Mouse (Mus musculus): ENCODE data around the gene Inka1. TPM values are rescaled to one million over a fixed set of nuclear protein-coding genes. Genes with fewer than 3 reads are reported as not detected.
A peak's percentile ranks its signal among the peaks of the same experiment; 100 is the strongest.
"Not testable (repeated sequence)": the region's sequence is repeated elsewhere in the genome, so short reads cannot be mapped to it uniquely, and the experiment has no call there.

The Inka1 gene
- 1 to 10 TPM; 1.3 to 2.5 (median 2.0) TPM for total RNA-seq (2022)

DNA sequence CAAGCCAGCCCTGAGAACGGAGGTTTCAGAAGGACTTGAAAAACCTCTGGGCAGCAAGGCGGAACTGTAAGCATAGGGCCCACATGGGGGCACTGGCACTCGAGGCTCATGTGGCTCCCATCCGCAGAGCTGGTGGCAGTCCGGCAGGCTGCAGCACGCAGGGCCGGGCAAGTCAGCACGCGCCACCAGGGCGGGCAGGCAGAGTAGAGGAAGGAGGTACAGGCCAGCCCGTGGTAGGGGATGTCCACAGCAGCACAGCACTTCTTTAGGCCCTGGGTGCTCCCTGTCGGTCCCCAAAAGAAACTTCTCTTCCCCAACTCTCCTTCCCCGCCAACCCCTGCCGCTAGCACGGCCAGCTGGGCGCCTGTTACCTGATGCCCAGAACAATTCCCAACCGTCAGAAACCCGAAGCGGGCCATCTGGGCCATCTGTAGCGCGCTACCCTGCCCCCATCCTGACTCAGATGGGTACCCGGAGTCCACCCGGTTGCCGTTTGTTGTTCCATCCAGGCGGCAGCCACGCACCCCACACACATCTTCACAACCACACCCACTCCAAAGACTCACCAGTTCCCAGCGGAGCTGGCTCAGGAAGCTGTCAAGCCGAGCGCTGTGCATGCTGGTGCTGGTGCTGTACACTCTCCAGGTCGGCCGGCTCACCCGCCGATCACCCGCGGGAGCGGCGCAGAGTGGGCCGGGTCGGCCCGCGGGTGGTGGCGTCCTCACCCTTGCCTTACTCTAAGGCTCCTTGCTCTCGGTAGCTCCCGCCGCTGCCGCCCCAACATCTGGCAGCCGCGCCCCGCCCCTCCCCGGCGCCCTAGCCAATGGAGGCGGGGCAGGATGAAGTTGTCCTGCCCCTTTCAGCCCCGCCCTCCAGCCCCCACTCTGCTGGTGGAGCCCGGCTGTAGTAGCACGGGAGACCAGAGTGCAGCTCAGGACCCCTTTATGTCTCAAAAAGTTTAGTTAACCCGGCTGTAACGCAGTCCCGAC, at the start of gene Inka1:
Inka1 (minus strand) TSS at position 749 of the 989 bp plus-strand sequence.
- peak; percentile 79 to 84 for DNase-seq (ENCODE audit: low spot score in 2 of 2)

DNA sequence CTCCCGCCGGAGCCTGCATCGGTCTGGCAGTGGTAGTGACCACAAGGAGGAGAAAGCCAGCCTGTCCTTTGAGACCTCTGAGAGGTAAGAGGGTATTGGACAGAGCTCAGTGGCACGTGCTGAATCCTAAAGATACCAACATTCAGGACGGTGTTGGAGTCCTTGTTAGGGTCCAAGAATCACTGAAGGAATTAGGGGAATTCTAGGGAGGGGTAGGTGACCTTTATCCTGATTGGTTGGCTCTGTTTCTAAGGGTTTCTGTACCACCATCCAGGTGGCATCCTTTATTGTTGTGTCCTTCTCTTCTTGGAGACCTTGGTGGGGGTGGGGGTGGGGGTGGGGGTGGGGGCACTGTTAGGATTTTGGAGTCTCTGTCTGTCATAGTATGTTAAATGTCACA, 46.4 kb upstream of the Inka1 start:
- DNase-seq (ENCODE audit: low spot score in 2 of 2), result no peak

DNA sequence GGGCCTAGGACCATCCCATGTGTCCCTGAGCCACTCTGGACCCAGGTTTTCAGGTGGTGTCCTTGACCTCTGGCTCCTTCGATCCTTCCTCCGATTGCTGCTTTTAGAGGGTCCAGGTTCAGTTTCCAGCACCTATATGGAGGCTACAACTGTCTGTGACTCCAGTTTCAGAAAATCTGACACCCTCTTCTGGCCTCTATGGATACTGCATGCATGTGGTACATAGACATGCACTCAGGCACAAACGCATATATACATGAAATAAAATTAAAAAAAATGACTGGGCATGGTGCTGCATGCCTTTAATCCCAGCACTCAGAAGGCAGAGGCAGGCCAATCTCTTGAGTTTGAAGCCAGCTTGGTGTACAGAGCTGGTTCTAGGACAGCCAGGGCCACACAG, 42.2 kb upstream of the Inka1 start:
- no peak for DNase-seq (ENCODE audit: low spot score in 2 of 2)

DNA sequence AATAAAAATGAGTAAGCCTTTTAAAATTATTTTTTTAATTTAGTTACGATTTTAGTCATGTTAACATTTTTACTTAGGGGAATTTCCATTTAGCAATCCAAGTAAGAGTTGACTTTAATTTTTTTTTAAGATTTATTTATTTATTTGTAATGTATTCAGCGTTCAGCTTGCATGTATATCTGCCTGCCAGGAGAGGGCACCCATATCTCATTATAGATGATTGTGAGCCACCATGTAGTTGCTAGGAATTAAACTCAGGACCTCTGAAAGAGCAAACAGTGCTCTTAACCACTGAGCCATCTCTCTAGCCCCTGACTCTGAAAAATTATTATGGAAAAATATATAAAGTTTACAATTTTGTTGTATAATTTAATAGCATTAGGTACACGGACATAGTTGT, 40.9 kb upstream of the Inka1 start:
- no peak for DNase-seq (ENCODE audit: low spot score in 2 of 2)

DNA sequence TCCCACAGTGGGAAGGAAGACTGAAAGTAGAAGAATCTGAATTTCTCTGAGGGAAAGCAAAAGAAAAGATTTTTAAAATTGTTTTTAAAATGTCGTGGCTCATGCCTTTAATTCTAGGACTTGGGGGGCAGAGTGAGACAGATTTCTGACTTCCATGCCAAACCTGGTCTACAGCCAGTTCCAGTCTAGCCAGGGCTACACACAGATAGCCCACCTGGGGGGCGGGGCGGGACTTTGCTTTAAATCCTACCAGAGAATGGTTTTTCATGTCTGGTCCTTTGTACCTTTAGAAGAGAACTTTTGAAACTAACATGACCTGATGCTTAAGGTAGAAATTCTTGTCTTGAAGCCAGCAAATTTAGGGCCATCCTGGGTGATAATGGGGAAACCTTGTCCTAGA, 37.5 kb upstream of the Inka1 start:
- DNase-seq (ENCODE audit: low spot score in 2 of 2), result no peak

DNA sequence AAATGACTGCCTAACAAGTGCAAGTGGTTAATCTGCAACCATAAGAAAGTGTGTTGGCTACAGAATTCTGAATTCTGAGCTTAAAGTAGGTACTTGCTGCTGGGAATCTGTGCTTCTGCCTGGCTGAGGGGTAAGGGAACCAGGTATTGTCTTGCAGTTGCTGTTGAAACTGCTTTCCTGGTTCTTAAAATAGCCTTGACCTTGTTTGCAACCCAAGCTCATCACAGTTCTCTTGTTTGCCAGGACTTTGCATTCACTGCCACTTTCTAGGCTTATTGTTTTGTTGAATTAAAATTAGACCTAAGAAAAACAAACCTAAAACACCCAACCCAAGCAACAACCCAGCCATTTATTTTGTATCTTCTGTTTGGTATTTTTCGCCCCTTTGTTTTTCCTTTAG, 35.1 kb upstream of the Inka1 start:
- DNase-seq (ENCODE audit: low spot score in 2 of 2), result no peak

DNA sequence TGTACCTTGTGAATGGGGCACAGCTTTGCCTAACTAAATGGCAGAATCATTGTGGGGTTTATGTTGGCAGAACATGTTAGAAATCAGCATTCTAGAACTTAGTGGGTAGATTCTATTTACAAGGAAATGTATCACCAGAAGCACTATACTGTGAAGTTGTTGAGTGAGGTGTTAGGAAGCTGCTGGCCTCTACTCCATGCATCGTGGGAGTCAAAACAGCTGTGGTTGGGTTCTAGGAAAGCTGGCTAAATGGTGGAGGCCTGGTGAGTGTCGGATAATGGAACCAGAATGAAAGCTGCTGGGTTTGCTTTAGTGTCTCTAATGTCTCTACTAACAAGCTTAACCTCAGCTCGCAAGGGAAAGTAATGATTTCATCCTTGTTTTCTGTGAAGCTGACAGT, 31.4 kb upstream of the Inka1 start:
- DNase-seq (ENCODE audit: low spot score in 2 of 2), result no peak

DNA sequence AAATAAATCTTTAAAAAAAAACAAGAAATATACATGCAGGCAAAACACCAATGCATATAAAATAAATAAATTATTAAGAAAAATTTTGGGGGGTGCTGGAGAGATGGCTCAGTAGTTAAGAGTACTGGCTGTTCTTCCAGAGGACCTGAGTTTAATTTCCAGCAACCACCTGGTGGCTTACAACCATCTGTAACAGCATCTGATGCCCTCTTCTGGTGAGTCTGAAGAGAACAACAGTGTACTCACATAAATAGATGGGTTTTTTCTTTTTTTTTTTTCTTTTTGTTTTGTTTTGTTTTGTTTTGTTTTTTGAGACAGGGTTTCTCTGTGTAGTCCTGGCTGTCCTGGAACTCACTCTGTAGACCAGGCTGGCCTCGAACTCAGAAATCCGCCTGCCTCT, 27.9 kb upstream of the Inka1 start:
- DNase-seq (ENCODE audit: low spot score in 2 of 2), result not testable (repeated sequence)

DNA sequence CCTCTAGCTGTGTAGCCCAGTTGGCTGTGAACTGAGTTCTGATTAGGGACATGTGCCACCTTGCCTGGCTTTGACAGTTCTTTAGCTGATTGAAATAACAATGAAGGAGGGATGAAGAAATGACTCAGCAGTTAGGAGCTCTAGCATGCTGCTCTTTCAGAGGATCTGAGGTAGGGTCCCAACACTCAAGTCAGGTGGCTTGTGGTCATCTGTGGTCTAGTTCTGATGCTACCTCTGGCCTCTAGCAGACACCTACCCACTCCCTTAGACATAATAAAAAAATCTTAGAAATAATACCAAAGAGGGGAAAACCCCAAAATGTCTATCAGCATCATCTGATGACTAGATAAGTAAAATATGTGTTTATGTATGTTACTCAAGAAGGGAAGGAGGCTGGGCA, 24.7 kb upstream of the Inka1 start:
- DNase-seq (ENCODE audit: low spot score in 2 of 2), result no peak

DNA sequence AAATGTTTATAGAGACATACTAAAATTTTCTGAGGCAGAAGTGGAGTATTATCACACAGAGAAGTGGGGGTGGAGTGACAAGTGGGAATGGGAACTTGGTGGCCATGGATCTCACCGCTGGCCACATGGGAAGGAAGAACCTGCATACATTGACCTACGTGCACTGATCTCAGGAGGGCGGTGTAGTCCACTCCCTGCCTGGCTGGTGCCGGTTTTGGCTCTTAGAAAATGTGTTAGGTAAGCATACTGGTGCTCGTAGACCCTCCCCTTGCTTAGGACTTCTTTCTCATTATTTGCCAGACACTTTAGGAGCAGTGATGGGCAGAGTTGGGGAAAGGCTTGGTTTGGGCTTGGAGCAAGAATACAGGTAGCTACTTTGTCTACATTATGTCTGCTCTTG, 22.4 kb upstream of the Inka1 start:
- DNase-seq (ENCODE audit: low spot score in 2 of 2), result no peak

DNA sequence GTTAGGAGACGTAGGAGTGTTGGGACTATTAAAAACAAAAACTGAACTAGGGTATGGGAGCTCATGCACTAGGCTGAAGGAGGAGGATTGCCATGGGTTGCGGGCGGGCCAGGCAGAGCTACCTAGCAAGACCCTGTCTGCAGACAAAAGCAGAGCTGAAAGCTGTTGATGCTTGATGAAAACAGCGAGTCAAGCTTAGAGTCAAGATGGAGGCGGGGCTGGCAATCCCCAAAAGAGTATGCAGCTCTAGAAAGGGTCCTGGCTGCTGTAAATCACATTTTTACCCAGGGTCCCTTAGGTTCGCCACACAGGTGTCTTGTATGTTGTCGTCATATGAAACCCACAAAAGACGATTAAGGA, 17.8 kb upstream of the Inka1 start:
- no peak for DNase-seq (ENCODE audit: low spot score in 2 of 2)

DNA sequence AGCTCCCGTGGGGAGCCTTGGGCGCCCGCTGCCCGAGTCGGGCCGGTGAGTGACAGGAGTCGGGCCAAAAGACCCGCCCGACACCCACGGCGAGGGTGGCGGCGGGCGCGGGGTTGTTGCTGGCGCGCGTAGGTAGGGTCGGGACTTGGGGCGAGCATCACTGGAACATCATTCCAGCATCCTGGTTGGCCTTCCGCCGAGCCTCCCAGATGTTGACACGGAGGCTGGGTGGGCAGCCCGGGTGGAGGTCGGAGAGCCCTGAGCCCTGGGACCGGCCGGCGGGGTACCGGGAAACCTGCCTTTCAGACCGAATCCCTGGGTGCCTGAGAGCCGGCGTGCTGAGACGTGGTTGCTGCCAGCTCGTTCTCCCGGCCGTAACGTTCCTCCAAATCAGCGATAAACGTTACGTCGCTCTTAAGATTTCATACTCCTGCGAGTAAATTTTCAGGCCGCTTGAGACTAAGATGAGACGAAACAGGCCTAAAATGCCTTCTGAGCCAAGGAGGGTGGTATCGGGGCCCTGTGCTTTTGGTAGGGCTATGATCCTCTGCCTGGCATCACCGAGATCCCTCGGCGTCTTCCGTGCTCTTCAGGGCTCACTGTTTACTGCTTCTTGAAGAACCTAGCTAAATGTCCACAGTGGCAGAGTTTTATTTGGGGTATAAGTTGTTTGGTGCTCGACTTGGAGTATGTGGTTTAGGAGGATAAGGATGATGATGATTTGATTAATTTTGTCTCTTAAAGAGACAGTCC, 17.3 kb upstream of the Inka1 start:
- DNase-seq (ENCODE audit: low spot score in 2 of 2), result no peak

DNA sequence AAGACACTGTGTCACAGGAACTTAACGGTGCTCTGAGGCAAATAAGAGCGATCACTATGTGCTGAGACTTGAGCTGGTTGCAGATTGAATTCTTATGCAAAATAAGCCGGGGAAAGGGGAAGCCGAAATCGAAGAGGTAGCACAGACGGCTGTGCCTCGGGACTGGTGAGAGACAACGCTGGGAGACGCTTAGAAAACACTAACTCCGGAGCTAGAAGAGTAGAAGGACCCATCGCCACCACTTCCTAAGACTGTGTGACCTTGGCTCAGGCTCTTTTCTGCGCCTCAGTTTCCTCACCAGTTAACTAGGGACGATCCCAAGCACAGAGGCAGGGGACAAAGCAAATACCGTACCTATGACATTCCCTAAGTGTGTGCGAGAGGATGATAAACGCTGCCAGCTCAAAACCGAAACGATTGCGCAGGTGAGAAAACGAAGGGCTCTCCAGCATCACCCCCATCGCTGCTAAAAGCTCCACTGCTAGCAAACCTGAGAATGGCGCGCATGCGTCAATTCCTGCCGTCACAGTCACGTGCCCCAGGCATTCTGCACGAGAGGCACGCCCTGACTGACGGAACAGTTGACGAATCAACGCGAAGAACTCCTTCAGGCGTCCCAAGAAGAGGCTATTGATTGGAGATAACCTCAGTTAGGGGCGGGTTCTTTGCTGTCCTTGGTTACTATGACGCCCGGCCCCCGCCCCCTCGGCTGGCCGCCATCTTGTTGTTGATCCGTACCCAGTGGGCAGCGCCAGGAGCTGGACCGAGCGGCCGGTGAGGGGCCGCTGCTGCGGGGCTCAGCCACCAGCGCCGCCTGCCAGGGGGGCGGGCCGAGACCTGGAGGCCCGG, 16.5 kb upstream of the Inka1 start, which contains the start of gene Ip6k1:
Ip6k1 (plus strand) TSS at position 580 of the 849 bp plus-strand sequence.
- DNase-seq (ENCODE audit: low spot score in 2 of 2), result peak; percentile 100

DNA sequence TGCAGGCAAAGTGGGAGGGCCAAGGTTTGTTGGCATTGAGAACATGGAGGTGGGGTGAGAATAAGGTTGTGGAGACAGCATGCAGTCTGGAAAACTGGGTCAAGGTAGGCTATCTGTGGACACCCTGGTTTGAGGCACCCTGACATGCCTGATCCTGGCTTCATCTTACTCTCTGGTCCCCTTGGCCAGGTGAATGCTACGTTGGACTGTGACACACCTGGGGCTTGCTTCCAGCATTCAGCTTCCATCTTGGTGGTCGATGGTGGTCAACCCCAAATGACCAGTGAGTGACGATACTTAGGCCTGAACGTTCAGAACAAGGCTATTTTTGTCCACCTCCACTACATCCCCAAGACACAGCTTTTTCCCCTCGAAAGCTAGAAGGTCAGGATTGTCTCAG, 10.4 kb upstream of the Inka1 start, which contains the start of gene Gm20662:
Gm20662 (plus strand) TSS at position 301 of the 400 bp plus-strand sequence.
- DNase-seq (ENCODE audit: low spot score in 2 of 2), result no peak

DNA sequence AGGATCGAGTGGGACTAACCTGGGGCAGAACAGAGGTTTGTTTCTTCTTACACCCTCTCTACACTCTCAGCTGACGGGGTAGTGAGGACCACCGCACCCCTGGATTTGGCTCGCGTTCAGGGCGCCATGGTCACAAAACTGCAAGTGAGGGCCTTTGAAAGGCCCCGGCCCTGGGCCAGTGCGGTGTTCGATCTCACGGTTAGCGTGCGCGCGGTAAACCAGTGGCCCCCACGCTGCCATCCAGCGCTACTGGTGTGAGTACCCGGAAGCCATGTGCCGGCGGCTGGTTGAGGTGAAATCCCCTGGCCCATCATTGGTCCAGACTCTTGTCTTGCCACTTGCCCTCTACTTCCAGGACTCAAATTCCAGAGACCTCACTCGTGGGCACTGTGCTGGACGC, 9.8 kb upstream of the Inka1 start:
- no peak for DNase-seq (ENCODE audit: low spot score in 2 of 2)

DNA sequence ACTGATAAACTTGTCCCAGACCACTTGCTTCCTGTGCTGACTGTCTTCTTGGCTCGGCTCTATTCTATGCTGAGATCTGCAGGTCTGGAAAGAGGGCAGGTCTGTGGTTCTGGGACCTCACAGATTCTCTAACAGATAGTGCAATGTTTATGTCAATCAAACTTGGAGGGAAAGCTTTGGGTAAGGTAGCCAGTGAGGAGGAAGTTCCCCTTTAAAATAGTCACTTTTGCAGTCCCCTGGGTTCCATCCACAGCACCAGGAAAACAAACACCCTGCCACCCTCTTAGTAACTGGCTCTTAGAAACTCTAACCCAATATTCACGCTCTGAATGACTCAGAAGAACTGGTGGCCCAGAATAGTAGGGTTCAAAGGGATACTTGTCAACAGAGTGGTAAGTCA, 8.8 kb upstream of the Inka1 start:
- no peak for DNase-seq (ENCODE audit: low spot score in 2 of 2)

DNA sequence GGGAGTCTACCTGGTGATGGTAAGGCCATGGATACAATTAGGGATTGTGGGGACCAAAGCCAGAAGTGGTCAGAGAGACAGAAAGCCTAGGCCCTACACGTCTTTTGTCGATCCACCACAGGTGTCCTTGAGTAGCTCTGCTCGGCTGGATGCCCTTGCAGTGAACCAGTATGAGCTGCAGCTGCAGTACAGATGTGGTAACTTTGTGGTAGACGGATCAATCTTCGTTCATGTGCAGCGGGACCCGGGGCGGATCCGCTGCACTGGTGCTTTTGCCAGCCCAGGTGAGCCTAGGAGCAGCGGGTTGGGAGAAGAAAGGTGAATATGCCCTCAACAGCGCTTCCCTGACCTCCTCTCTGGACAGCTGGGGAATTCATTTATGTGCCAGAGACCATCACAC, 7.3 kb upstream of the Inka1 start:
- no peak for DNase-seq (ENCODE audit: low spot score in 2 of 2)

DNA sequence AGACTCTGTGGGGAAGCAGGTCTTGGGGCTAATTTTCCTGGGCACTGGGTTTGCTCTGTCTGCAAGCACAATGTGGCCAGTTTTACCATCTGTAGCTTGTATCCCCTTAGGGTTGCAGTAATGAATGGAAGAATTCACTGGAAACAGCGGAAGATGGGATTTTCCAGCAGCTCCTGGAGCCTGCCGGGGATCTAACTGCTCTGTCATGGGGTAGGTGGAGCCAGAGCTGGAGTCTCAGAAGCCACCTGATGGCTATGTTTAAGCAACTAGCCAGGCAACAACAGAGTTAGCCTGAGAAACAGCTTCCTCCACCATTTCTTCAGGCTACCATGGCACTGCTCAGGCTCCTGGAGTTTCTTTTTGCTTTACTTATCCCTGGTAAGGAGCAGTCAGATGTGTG, 6.5 kb upstream of the Inka1 start, which contains the start of gene Cdhr4:
Cdhr4 (plus strand) TSS at position 301 of the 400 bp plus-strand sequence.
- DNase-seq (ENCODE audit: low spot score in 2 of 2), result no peak

DNA sequence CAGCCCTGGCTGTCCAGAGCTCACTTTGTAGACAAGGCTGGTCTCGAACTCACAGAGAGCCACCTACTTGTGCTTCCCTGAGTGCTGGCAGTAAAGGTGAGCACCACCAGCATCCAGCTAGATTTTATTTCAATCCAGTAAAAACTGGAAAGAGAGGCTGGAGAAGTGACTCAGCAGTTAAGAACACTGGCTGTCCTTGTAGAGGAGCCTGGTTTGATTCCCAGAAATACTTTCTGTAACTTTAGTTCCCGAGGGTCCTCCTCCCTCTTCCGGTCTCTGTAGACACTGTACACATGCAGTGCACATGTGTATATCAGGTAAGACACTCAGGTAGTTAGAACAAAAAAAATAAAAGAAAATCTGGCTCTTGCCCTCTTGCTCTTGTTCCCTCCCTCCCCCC, 2.3 kb upstream of the Inka1 start:
- no peak for DNase-seq (ENCODE audit: low spot score in 2 of 2)

DNA sequence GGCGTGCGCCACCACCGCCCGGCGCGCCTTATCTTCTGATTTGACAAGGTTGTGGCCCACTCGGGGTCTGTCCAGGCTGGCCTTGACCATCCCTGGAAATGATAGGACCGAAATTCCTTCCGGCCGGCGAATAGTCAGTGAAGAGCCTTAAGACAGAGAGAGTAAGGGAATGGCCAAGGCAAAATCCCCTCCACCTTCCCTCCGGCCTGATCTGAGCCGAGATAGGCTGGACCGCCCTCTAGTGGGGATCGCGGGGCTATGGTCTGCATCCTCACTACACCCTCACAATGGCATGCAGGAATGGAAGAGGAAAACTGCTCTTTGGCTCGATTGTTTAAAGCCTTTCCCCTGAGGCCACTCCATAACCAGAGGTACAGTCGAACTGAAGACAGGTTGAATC, 697 bp upstream of the Inka1 start:
- DNase-seq (ENCODE audit: low spot score in 2 of 2), result peak; percentile 61 to 69

DNA sequence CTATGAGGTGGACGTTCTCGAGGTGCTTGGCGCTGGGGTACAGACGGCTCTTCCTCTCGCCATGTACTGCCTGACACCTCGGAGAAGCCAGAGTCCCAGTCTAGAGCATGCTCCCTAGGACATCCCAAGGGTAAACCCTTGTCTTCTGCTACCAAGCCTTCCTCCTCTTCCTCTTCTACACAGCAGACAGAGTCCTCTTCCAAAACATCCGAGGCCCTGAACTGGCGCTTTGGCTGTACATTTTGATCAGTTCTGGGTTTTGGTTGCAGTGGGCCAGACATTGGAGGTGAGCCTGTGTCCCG, 974 bp downstream of the Inka1 start:
- DNase-seq (ENCODE audit: low spot score in 2 of 2), result no peak

Data from gastrocnemius, adult 8-10 months (tissue).